Mouse (Mus musculus) megakaryocyte, embryonic 14.5 days (primary cell): Measurements from ENCODE around the gene Cdk5rap2.

Source experiments
- FLI1 ChIP-seq: IDR thresholded peaks from 2 replicates; pipeline ENCODE4 v1.6.1; 2012; ENCODE audit warnings: low read length, inconsistent platforms, mixed read lengths
- GATA1 ChIP-seq: IDR thresholded peaks from 3 replicates; pipeline ENCODE4 v1.6.1; 2012; ENCODE audit warnings: mixed read lengths, low read length, inconsistent platforms, borderline replicate concordance

DNA sequence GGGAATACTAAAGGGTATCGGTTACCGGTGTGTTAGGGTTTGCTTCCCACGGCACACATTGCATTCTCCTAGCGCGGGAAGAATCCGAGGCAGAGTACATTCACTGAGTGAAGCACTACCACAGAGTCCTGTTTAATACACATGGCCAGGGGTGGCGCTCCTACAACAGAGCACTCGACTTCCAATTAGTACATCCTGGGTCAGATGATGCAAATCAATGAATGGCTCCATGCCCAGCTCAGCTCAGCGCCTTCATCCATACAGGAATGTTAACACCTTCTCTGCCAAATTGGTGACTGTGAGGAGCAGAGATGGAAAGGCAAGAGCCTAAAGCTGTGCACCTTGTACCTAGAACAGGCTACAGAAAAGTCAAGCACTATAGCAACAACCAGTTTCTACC lies 109.1 kb downstream of the Cdk5rap2 start:
- no peak for TF ChIP-seq GATA1
- TF ChIP-seq FLI1 = no peak
